Mouse (Mus musculus): Measurements from ENCODE around the gene Pde10a.
"Not testable (repeated sequence)": the region's sequence is repeated elsewhere in the genome, so short reads cannot be mapped to it uniquely, and the experiment has no call there.

DNA sequence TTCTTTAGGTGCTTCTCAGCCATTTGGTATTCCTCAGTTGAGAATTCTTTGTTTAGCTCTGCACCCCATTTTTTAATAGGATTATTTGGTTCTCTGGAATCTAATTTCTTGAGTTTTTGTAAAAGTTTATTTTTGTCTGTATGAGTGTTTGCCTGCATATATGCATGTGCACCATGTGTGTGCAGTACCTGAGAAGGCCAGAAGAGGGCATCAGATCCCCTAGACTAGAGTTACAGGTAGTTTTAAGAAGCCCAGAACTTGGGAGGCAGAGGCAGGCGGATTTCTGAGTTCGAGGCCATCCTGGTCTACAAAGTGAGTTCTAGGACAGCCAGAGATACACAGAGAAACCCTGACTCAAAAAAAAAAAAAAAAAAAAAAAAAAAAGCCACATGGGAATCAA lies 187.6 kb downstream of the Pde10a start:
- not testable (repeated sequence) for TF ChIP-seq POLR2A (IDR thresholded peaks at IDR 0.05; ENCODE audit: low read depth, low read length); CTCF (IDR thresholded peaks at IDR 0.05; ENCODE audit: extremely low read depth, insufficient read length, insufficient replicate concordance, low read depth, low read length)

All from small intestine, adult 2 months (tissue).